Comparison of ENCODE assay signal across 20 mouse cellular contexts in genomic region chr4:16739785-16740184, GRCm38 (mm10).
DNase-seq lines count a peak whose midpoint lies in the region; ATAC-seq and TF ChIP-seq lines count a peak whose summit lies in the region.
"Had no signal": no experiment of that assay in that cellular context is flagged by ENCODE, and none has a peak within 500 bp of the region (broad histone marks: within the 10 kb centered on the region; RNA-seq: fewer than 3 reads in every experiment).

No protein-coding gene starts in this region.

- H3K36me3 ChIP-seq in neural tube, embryonic 15.5 days = no peaks in the 10 kb centered on the region
- no peaks in the 10 kb centered on the region for H3K36me3 ChIP-seq in forebrain, embryonic 10.5 days (replicated peaks)
- H3K36me3 ChIP-seq: embryonic facial prominence, embryonic 13.5 days; heart, embryonic 15.5 days; hindbrain, embryonic 15.5 days had no signal

- H3K9me3 ChIP-seq in neural tube, embryonic 15.5 days (replicated peaks) = no peaks in the 10 kb centered on the region
- no peaks in the 10 kb centered on the region for H3K9me3 ChIP-seq in forebrain, embryonic 10.5 days
- H3K9me3 ChIP-seq: embryonic facial prominence, embryonic 13.5 days; heart, embryonic 15.5 days; hindbrain, embryonic 15.5 days had no signal

- peak; percentile 16 for TF ChIP-seq CTCF in Patski (IDR thresholded peaks at IDR 0.05)

- no peaks in the 10 kb centered on the region for H3K27me3 ChIP-seq in Patski
- no peaks in the 10 kb centered on the region for H3K27me3 ChIP-seq in neural tube, embryonic 15.5 days (replicated peaks)
- H3K27me3 ChIP-seq in forebrain, embryonic 10.5 days (ENCODE audit: poor library complexity, severe bottlenecking) = no peaks in the 10 kb centered on the region
- H3K27me3 ChIP-seq: embryonic facial prominence, embryonic 13.5 days; heart, embryonic 15.5 days; hindbrain, embryonic 15.5 days had no signal

- H3K9ac ChIP-seq in neural tube, embryonic 15.5 days (replicated peaks) = no peak overlapping the region
- H3K9ac ChIP-seq: embryonic facial prominence, embryonic 13.5 days; heart, embryonic 15.5 days; hindbrain, embryonic 15.5 days had no signal

- DNase-seq in lung, adult 18-20 months = peak; percentile 4 to 5
- no peak for DNase-seq in lung, postnatal 25 days (ENCODE audit: low spot score)
- DNase-seq in Patski (ENCODE audit: low read depth, low spot score) = peak; percentile 43
- no peak for DNase-seq in T-cell, adult 2 months (ENCODE audit: low spot score)
- no peak for DNase-seq in forebrain, embryonic 10.5 days (ENCODE audit: extremely low spot score, low spot score)
- DNase-seq: adrenal gland, postnatal 14 days; cerebellum, adult 11-12 months; cerebellum, adult 9-10 months; cerebellum, postnatal 36 days; gastrocnemius, postnatal 10 days; kidney, adult 8-10 months had no signal

- CTCF ChIA-PET in Patski (lab: Charles Lee) = no interaction called here

- POLR2A ChIA-PET in Patski (lab: Charles Lee) = no interaction called here

- in situ Hi-C loops in Patski (cut with MboI; ENCODE audit: low pct_unique_long_range_greater_than_20kb) = no loop called here

- no peak overlapping the region for H3K27ac ChIP-seq in neural tube, embryonic 15.5 days (replicated peaks)
- no peak overlapping the region for H3K27ac ChIP-seq in forebrain, embryonic 10.5 days
- H3K27ac ChIP-seq: embryonic facial prominence, embryonic 13.5 days; heart, embryonic 15.5 days; hindbrain, embryonic 15.5 days had no signal

- 82% methylated on average over 3 of the region's 3 CpGs for WGBS in neural tube, embryonic 15.5 days
- 87% methylated on average over 3 of the region's 3 CpGs for WGBS in forebrain, embryonic 10.5 days

- no peaks in the 10 kb centered on the region for H3K4me1 ChIP-seq in neural tube, embryonic 15.5 days
- no peaks in the 10 kb centered on the region for H3K4me1 ChIP-seq in forebrain, embryonic 10.5 days
- H3K4me1 ChIP-seq: embryonic facial prominence, embryonic 13.5 days; heart, embryonic 15.5 days; hindbrain, embryonic 15.5 days had no signal

- ATAC-seq in CD4-positive, CD25-positive, alpha-beta regulatory T cell, adult 4 months = peak; percentile 71
- ATAC-seq in Patski = peak; percentile 96
- ATAC-seq in neural tube, embryonic 15.5 days (ENCODE audit: low FRiP score) = no peak
- ATAC-seq: activated CD4-positive, CD25-positive, alpha-beta regulatory T cell, adult 4 months; forebrain, embryonic 14.5 days; intestine, postnatal 0 days had no signal

- H3K4me2 ChIP-seq in neural tube, embryonic 15.5 days = no peak overlapping the region
- H3K4me2 ChIP-seq: embryonic facial prominence, embryonic 13.5 days; heart, embryonic 11.5 days; heart, embryonic 15.5 days; hindbrain, embryonic 15.5 days had no signal

- H3K4me3 ChIP-seq in neural tube, embryonic 15.5 days (replicated peaks) = no peak overlapping the region
- H3K4me3 ChIP-seq in forebrain, embryonic 10.5 days = no peak overlapping the region
- H3K4me3 ChIP-seq: embryonic facial prominence, embryonic 13.5 days; heart, embryonic 15.5 days; hindbrain, embryonic 15.5 days had no signal

Comparison
In these comparisons a context has a peak if more than half of its experiments do, and no peak if none do; other contexts are left out.
1. DNase-seq: peak in lung, adult 18-20 months (2 of 2) and Patski (single experiment); none in lung, postnatal 25 days (single experiment), T-cell, adult 2 months (single experiment) and forebrain, embryonic 10.5 days (single experiment).